19 mouse cellular contexts compared by ENCODE assay signal in the genomic region with DNA sequence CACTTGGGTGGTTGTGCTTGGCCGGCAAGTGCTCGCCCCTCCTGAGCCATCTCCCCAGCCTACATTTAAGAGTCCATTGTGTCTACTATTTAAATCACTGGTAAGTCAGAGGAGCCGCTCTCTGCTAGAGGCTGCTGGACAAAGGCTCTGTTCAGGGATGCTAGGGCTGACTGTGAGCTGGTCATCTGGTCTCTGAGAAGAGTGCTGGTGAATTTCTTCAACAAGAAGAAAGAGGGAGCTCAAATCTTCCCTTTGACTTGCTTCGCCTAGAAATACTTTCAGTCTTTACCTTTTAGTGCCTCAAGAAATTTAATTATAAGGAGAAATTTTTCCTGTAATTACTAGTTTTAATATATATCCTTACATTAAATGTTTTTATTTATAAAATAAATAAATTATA.
DNase-seq lines count a peak whose midpoint lies in the region; ATAC-seq and TF ChIP-seq lines count a peak whose summit lies in the region.
"Had no signal": no experiment of that assay in that cellular context is flagged by ENCODE, and none has a peak within 500 bp of the region (broad histone marks: within the 10 kb centered on the region; RNA-seq: fewer than 3 reads in every experiment).

No protein-coding gene starts in this region.

- no peak for TF ChIP-seq POLR2A in cortical plate, adult 2 months (IDR thresholded peaks at IDR 0.05; ENCODE audit: extremely low read depth, insufficient read depth, low read length)

- peak; percentile 32 for ATAC-seq in forebrain, postnatal 0 days

- no peaks in the 10 kb centered on the region for H3K27me3 ChIP-seq in forebrain, postnatal 0 days (ENCODE audit: insufficient read depth, low read length)
- H3K27me3 ChIP-seq in forebrain, embryonic 10.5 days (ENCODE audit: poor library complexity, severe bottlenecking): no peaks in the 10 kb centered on the region
- H3K27me3 ChIP-seq: forebrain, embryonic 12.5 days; limb, embryonic 13.5 days; liver, embryonic 15.5 days; stomach, embryonic 15.5 days had no signal

- H3K27ac ChIP-seq in forebrain, postnatal 0 days (ENCODE audit: low read depth, low read length): no peak overlapping the region
- H3K27ac ChIP-seq in forebrain, embryonic 10.5 days: no peak overlapping the region
- H3K27ac ChIP-seq in layer of hippocampus, adult 2 months: no peak overlapping the region
- no peak overlapping the region for H3K27ac ChIP-seq in cortical plate, adult 2 months (ENCODE audit: insufficient read depth, low read length)
- H3K27ac ChIP-seq: forebrain, embryonic 12.5 days; heart, adult 2 months; limb, embryonic 13.5 days; liver, embryonic 15.5 days; stomach, embryonic 15.5 days had no signal

- no peak overlapping the region for H3K4me3 ChIP-seq in forebrain, postnatal 0 days (ENCODE audit: low read depth, low read length)
- no peak overlapping the region for H3K4me3 ChIP-seq in forebrain, embryonic 10.5 days
- H3K4me3 ChIP-seq in layer of hippocampus, adult 2 months: no peak overlapping the region
- no peak overlapping the region for H3K4me3 ChIP-seq in cortical plate, adult 2 months (ENCODE audit: insufficient read depth, low read length)
- H3K4me3 ChIP-seq: forebrain, embryonic 12.5 days; heart, adult 2 months; limb, embryonic 13.5 days; liver, embryonic 15.5 days; stomach, embryonic 15.5 days had no signal

- H3K9me3 ChIP-seq in forebrain, postnatal 0 days (ENCODE audit: low read length): no peaks in the 10 kb centered on the region
- H3K9me3 ChIP-seq in forebrain, embryonic 10.5 days: no peaks in the 10 kb centered on the region
- H3K9me3 ChIP-seq: forebrain, embryonic 12.5 days; limb, embryonic 13.5 days; liver, embryonic 15.5 days; stomach, embryonic 15.5 days had no signal

- peaks cover 3% of the 10 kb centered on the region; the same call in 1 of the 2 replicates for H3K4me1 ChIP-seq in forebrain, postnatal 0 days (ENCODE audit: insufficient read depth)
- H3K4me1 ChIP-seq in forebrain, embryonic 10.5 days: no peaks in the 10 kb centered on the region
- H3K4me1 ChIP-seq in cortical plate, adult 2 months (ENCODE audit: control insufficient read depth, insufficient read depth, low read length): no peaks in the 10 kb centered on the region; the same call in 1 of the 2 replicates
- H3K4me1 ChIP-seq: forebrain, embryonic 12.5 days; limb, embryonic 13.5 days; liver, embryonic 15.5 days; stomach, embryonic 15.5 days had no signal

- DNase-seq in forebrain, postnatal 0 days: peak; percentile 33
- no peak for DNase-seq in forebrain, embryonic 10.5 days (ENCODE audit: extremely low spot score, low spot score)
- DNase-seq in layer of hippocampus, adult 2 months (ENCODE audit: low spot score in 2 of 2): no peak
- DNase-seq in layer of hippocampus, adult 9-10 months (ENCODE audit: low spot score): no peak
- peak; percentile 5 for DNase-seq in NIH3T3 (ENCODE audit: low read depth)
- DNase-seq in urinary bladder, adult 18-20 months (ENCODE audit: low spot score in 2 of 2): no peak
- no peak for DNase-seq in adrenal gland, postnatal 36 days
- DNase-seq: adrenal gland, postnatal 10 days; cerebellum, postnatal 25 days; heart, adult 2 months; lung, postnatal 36 days; right cerebral cortex, adult 18-20 months; thymus, postnatal 14 days had no signal

- H3K9ac ChIP-seq in forebrain, postnatal 0 days: no peak overlapping the region
- H3K9ac ChIP-seq: forebrain, embryonic 12.5 days; limb, embryonic 13.5 days; liver, embryonic 15.5 days; stomach, embryonic 15.5 days had no signal

- 58% methylated on average over 4 of the region's 4 CpGs for WGBS in forebrain, postnatal 0 days
- 36% methylated on average over 4 of the region's 4 CpGs for WGBS in forebrain, embryonic 10.5 days

- no peak overlapping the region for H3K4me2 ChIP-seq in forebrain, postnatal 0 days (ENCODE audit: low read depth)
- H3K4me2 ChIP-seq: forebrain, embryonic 12.5 days; limb, embryonic 13.5 days; liver, embryonic 15.5 days; stomach, embryonic 15.5 days had no signal

- H3K36me3 ChIP-seq in forebrain, postnatal 0 days (ENCODE audit: insufficient read depth): no peaks in the 10 kb centered on the region
- no peaks in the 10 kb centered on the region for H3K36me3 ChIP-seq in forebrain, embryonic 10.5 days (replicated peaks)
- H3K36me3 ChIP-seq: forebrain, embryonic 12.5 days; G1E; limb, embryonic 13.5 days; liver, embryonic 15.5 days; stomach, embryonic 15.5 days had no signal

- TF ChIP-seq CTCF in forebrain, postnatal 0 days (IDR thresholded peaks at IDR 0.05; ENCODE audit: low read depth): peak; percentile 51
- peak; percentile 72 for TF ChIP-seq CTCF in layer of hippocampus, adult 2 months (conservative IDR thresholded peaks at IDR 0.05)
- 0 out of 2 replicates have a peak, but pooled peaks have one; percentile 9 for TF ChIP-seq CTCF in cortical plate, adult 2 months (IDR thresholded peaks at IDR 0.05; ENCODE audit: extremely low read depth, insufficient read depth, low read length)

Comparison
In these comparisons a context has a peak if more than half of its experiments do, and no peak if none do; other contexts are left out.
1. DNase-seq: peak in forebrain, postnatal 0 days (single experiment) and NIH3T3 (single experiment); none in forebrain, embryonic 10.5 days (single experiment), layer of hippocampus, adult 2 months (0 of 2), layer of hippocampus, adult 9-10 months (single experiment), urinary bladder, adult 18-20 months (0 of 2) and adrenal gland, postnatal 36 days (0 of 2).
2. CTCF ChIP-seq: peak in every context shown above with its lines; median percentile 72 in layer of hippocampus, adult 2 months; 51 in forebrain, postnatal 0 days; 9 in cortical plate, adult 2 months.